Mouse (Mus musculus) midbrain, embryonic 14.5 days (tissue): ENCODE results near the gene Neb. TPM values are rescaled to one million over a fixed set of nuclear protein-coding genes. Genes with fewer than 3 reads are reported as not detected.

ENCODE experiments used
- ATAC-seq: fragments of 200-750 bp; cut with Nextera tagmentation; 2 replicates; pipeline ENCODE4 v1.8.0; 2017; ENCODE audit warnings: moderate number of reproducible peaks, moderate library complexity; ENCODE audit not compliant: low FRiP score, low TSS enrichment
- DNase-seq: peaks from one replicate; pipeline ENCODE4 v3.0.0-alpha.2; 2015
- H3K27ac ChIP-seq: fragments of 300-500 bp; sonication (generic); replicated peaks from 2 replicates; pipeline ENCODE4 v1.5.1; 2014; ENCODE audit warnings: mild to moderate bottlenecking, low read depth, low read length, moderate library complexity
- H3K27me3 ChIP-seq: fragments of 300-500 bp; sonication (generic); 2 replicates; pipeline ENCODE4 v1.6.1; 2014; ENCODE audit warnings: low read length, control low read depth, mixed read lengths; ENCODE audit not compliant: control insufficient read depth, insufficient read depth
- H3K36me3 ChIP-seq: fragments of 300-500 bp; sonication (generic); 2 replicates; pipeline ENCODE4 v1.6.1; 2014; ENCODE audit warnings: low read length, control low read depth; ENCODE audit not compliant: control insufficient read depth, insufficient read depth
- H3K4me1 ChIP-seq: fragments of 300-500 bp; sonication (generic); 2 replicates; pipeline ENCODE4 v1.6.1; 2014; ENCODE audit warnings: mild to moderate bottlenecking, antibody characterized with exemption, low read length, control low read depth; ENCODE audit not compliant: control insufficient read depth, insufficient read depth
- H3K4me2 ChIP-seq: fragments of 300-500 bp; sonication (generic); 2 replicates; pipeline ENCODE4 v1.6.1; 2014; ENCODE audit warnings: mild to moderate bottlenecking, low read length, moderate library complexity
- H3K4me3 ChIP-seq: fragments of 300-500 bp; sonication (generic); replicated peaks from 2 replicates; pipeline ENCODE4 v1.5.1; 2014; ENCODE audit warnings: low read depth, low read length
- H3K9ac ChIP-seq: fragments of 300-500 bp; sonication (generic); replicated peaks from 2 replicates; pipeline ENCODE4 v1.6.1; 2014; ENCODE audit warnings: mild to moderate bottlenecking, low read length, moderate library complexity
- H3K9me3 ChIP-seq: fragments of 300-500 bp; sonication (generic); 2 replicates; pipeline ENCODE4 v1.6.1; 2016; ENCODE audit warnings: low read length, control low read depth, mixed read lengths; ENCODE audit not compliant: control insufficient read depth
- WGBS: fragments of 180-500 bp; shearing (Covaris S2); extraction: QIAGEN DNeasy Blood & Tissue Kit; methylation state at CpG from one replicate; pipeline ENCODE4 v1.1.7; 2014; 5-methylcytosine and 5-hydroxymethylcytosine counted together
- polyA plus RNA-seq: library from polyadenylated mRNA; unstranded; fragments of >200 nt; fragmentation: Nextera tagmentation; extraction: Ambion mirVana; gene quantifications from 2 replicates; pipeline ENCODE4 v1.2.1, GENCODE M21; 2014

Gene Neb
- 0.18 and 0.45 TPM in 2 replicates for polyA plus RNA-seq

- Histone ChIP-seq H3K27me3 (no peaks in the 10 kb centered on the region), H3K27ac (no peak within 1 kb of the TSS), H3K9me3 (no peaks in the 10 kb centered on the region), H3K9ac (no peak within 1 kb of the TSS), H3K4me3 (no peak within 1 kb of the TSS), H3K4me2 (no peak within 1 kb of the TSS), H3K4me1 (no peaks in the 10 kb centered on the region), H3K36me3 (no peaks in the 10 kb centered on the region)
- WGBS: 53% methylated on average over 7 of the region's 7 CpGs
- DNase-seq (no peak), ATAC-seq (no peak)
These were observed at the start of gene Neb for GRCm38 (mm10) chr2:52378448-52378804. TSS of gene Neb (minus strand) at chr2:52378474.

GRCm38 (mm10) chr2:52427383-52427782 lies 49.1 kb upstream of the Neb start:
- no peak for DNase-seq
- no peaks in the 10 kb centered on the region for H3K27me3 ChIP-seq
- ATAC-seq: no peak
- peaks cover 14% of the 10 kb centered on the region for H3K4me1 ChIP-seq
- H3K36me3 ChIP-seq: no peaks in the 10 kb centered on the region
- H3K9ac ChIP-seq: no peak overlapping the region
- no peaks in the 10 kb centered on the region for H3K9me3 ChIP-seq
- no peak overlapping the region for H3K4me2 ChIP-seq
- no peak overlapping the region for H3K4me3 ChIP-seq
- 78% methylated on average over 3 of the region's 3 CpGs for WGBS
- H3K27ac ChIP-seq: no peak overlapping the region

GRCm38 (mm10) chr2:52426041-52426440 lies 47.8 kb upstream of the Neb start:
- H3K9ac ChIP-seq: no peak overlapping the region
- no peak overlapping the region for H3K4me3 ChIP-seq
- H3K4me1 ChIP-seq: peaks cover 18% of the 10 kb centered on the region
- no peaks in the 10 kb centered on the region for H3K27me3 ChIP-seq
- no peaks in the 10 kb centered on the region for H3K9me3 ChIP-seq
- H3K27ac ChIP-seq: no peak overlapping the region
- H3K4me2 ChIP-seq: 0 out of 2 replicates have a peak overlapping the region, but pooled peaks have one; percentile 71
- no peak for ATAC-seq
- WGBS: 90% methylated on average over 3 of the region's 3 CpGs
- DNase-seq: no peak
- H3K36me3 ChIP-seq: no peaks in the 10 kb centered on the region

- Histone ChIP-seq H3K36me3 (no peaks in the 10 kb centered on the region), H3K27me3 (no peaks in the 10 kb centered on the region), H3K9ac (peak overlapping the region; percentile 38), H3K27ac (no peak overlapping the region), H3K4me2 (peak overlapping the region; percentile 71), H3K4me3 (peak overlapping the region; percentile 93), H3K9me3 (no peaks in the 10 kb centered on the region), H3K4me1 (peaks cover 19% of the 10 kb centered on the region)
- DNase-seq: no peak
- 27% methylated on average over 10 of the region's 10 CpGs for WGBS
- ATAC-seq: 0 out of 2 replicates have a peak, but pooled peaks have one; percentile 3
These were observed 47.2 kb upstream of the Neb start for GRCm38 (mm10) chr2:52425523-52425795.

- DNase-seq (peak; percentile 97), ATAC-seq (peak; percentile 97)
- Histone ChIP-seq H3K9me3 (no peaks in the 10 kb centered on the region), H3K27ac (peak within 1 kb of the TSS; percentile 89), H3K27me3 (no peaks in the 10 kb centered on the region), H3K4me3 (peak within 1 kb of the TSS; percentile 93), H3K9ac (peak within 1 kb of the TSS; percentile 90), H3K4me2 (peak within 1 kb of the TSS; percentile 71), H3K4me1 (peaks cover 19% of the 10 kb centered on the region), H3K36me3 (no peaks in the 10 kb centered on the region)
- WGBS: under 1% methylated on average over 57 of the region's 57 CpGs
These were observed 46.7 kb upstream of the Neb start, which contains the start of gene Arl5a for GRCm38 (mm10) chr2:52424747-52425522. TSS of gene Arl5a (minus strand) at chr2:52424901.

GRCm38 (mm10) chr2:52424248-52424728 lies 46.0 kb upstream of the Neb start:
- DNase-seq (peak; percentile 64), ATAC-seq (peak; percentile 88)
- H3K4me2 ChIP-seq: peak overlapping the region; percentile 71
- H3K36me3 ChIP-seq: no peaks in the 10 kb centered on the region
- H3K27ac ChIP-seq: peak overlapping the region; percentile 89
- peak overlapping the region; percentile 93 for H3K4me3 ChIP-seq
- no peaks in the 10 kb centered on the region for H3K27me3 ChIP-seq
- peaks cover 19% of the 10 kb centered on the region for H3K4me1 ChIP-seq
- H3K9ac ChIP-seq: peak overlapping the region; percentile 90
- WGBS: under 1% methylated on average over 42 of the region's 42 CpGs
- no peaks in the 10 kb centered on the region for H3K9me3 ChIP-seq

GRCm38 (mm10) chr2:52423611-52424247 lies 45.5 kb upstream of the Neb start:
- Histone ChIP-seq H3K27me3 (no peaks in the 10 kb centered on the region), H3K4me3 (peak overlapping the region; percentile 93), H3K4me2 (peak overlapping the region; percentile 71), H3K27ac (no peak overlapping the region; the same call in 1 of the 2 replicates), H3K9me3 (no peaks in the 10 kb centered on the region), H3K9ac (peak overlapping the region; percentile 90), H3K4me1 (peaks cover 19% of the 10 kb centered on the region), H3K36me3 (no peaks in the 10 kb centered on the region)
- peak; percentile 57 for DNase-seq
- WGBS: 3% methylated on average over 16 of the region's 16 CpGs
- no peak for ATAC-seq

GRCm38 (mm10) chr2:52422871-52423610 lies 44.8 kb upstream of the Neb start:
- Histone ChIP-seq H3K4me3 (peak overlapping the region; percentile 93), H3K27ac (no peak overlapping the region), H3K9ac (peak overlapping the region; percentile 90), H3K9me3 (no peaks in the 10 kb centered on the region), H3K27me3 (no peaks in the 10 kb centered on the region), H3K4me2 (peak overlapping the region; percentile 71), H3K4me1 (peaks cover 19% of the 10 kb centered on the region), H3K36me3 (no peaks in the 10 kb centered on the region)
- no peak for ATAC-seq
- 61% methylated on average over 8 of the region's 8 CpGs for WGBS
- DNase-seq: no peak
